Comparison of ENCODE assay signal across 25 mouse cellular contexts in genomic region chr14:58652004-58652403, GRCm38 (mm10).
"Had no signal": no experiment of that assay in that cellular context is flagged by ENCODE, and none has a peak within 500 bp of the region (broad histone marks: within the 10 kb centered on the region; RNA-seq: fewer than 3 reads in every experiment).

No protein-coding gene starts in this region.

- H3K36me3 ChIP-seq: heart, embryonic 13.5 days; heart, embryonic 15.5 days; hindbrain, embryonic 10.5 days; hindbrain, embryonic 12.5 days; intestine, embryonic 15.5 days; limb, embryonic 12.5 days; liver, embryonic 13.5 days had no signal

- H3K4me2 ChIP-seq: heart, embryonic 11.5 days; heart, embryonic 13.5 days; heart, embryonic 15.5 days; hindbrain, embryonic 12.5 days; hindbrain, embryonic 14.5 days; intestine, embryonic 15.5 days; limb, embryonic 12.5 days; liver, embryonic 11.5 days; liver, embryonic 13.5 days had no signal

- H3K4me3 ChIP-seq: heart, adult 2 months; heart, embryonic 13.5 days; heart, embryonic 15.5 days; hindbrain, embryonic 10.5 days; hindbrain, embryonic 12.5 days; intestine, embryonic 15.5 days; layer of hippocampus, adult 2 months; left cerebral cortex, adult 2 months; limb, embryonic 12.5 days; liver, embryonic 13.5 days had no signal

- H3K27me3 ChIP-seq: heart, embryonic 13.5 days; heart, embryonic 15.5 days; hindbrain, embryonic 12.5 days; intestine, embryonic 15.5 days; liver, embryonic 13.5 days had no signal

- H3K4me1 ChIP-seq: heart, embryonic 15.5 days; liver, embryonic 13.5 days had no signal

- ATAC-seq: hindbrain, embryonic 16.5 days; inflammation-experienced regulatory T-cells, adult 6 months; intestine, embryonic 15.5 days; intestine, postnatal 0 days had no signal

- H3K9me3 ChIP-seq: heart, embryonic 13.5 days; heart, embryonic 15.5 days; hindbrain, embryonic 10.5 days; hindbrain, embryonic 12.5 days; intestine, embryonic 15.5 days; limb, embryonic 12.5 days; liver, embryonic 13.5 days had no signal

- H3K27ac ChIP-seq: heart, adult 2 months; heart, embryonic 13.5 days; heart, embryonic 15.5 days; hindbrain, embryonic 10.5 days; hindbrain, embryonic 12.5 days; hindbrain, embryonic 14.5 days; intestine, embryonic 15.5 days; layer of hippocampus, adult 2 months; left cerebral cortex, adult 2 months; limb, embryonic 12.5 days; liver, embryonic 13.5 days had no signal

- DNase-seq: gastrocnemius, postnatal 14 days; gastrocnemius, postnatal 36 days; heart, adult 2 months; heart, postnatal 14 days; heart, postnatal 4 days; kidney, adult 18-20 months; kidney, adult 8-10 months; kidney, postnatal 4 days; left cerebral cortex, postnatal 4 days; liver; liver, embryonic 13.5 days had no signal

- H3K9ac ChIP-seq: heart, embryonic 13.5 days; heart, embryonic 15.5 days; hindbrain, embryonic 12.5 days; hindbrain, embryonic 14.5 days; intestine, embryonic 15.5 days; limb, embryonic 12.5 days; liver, embryonic 13.5 days had no signal
